Mouse (Mus musculus): ENCODE data around the gene Trpc1.

The Trpc1 gene

DNA sequence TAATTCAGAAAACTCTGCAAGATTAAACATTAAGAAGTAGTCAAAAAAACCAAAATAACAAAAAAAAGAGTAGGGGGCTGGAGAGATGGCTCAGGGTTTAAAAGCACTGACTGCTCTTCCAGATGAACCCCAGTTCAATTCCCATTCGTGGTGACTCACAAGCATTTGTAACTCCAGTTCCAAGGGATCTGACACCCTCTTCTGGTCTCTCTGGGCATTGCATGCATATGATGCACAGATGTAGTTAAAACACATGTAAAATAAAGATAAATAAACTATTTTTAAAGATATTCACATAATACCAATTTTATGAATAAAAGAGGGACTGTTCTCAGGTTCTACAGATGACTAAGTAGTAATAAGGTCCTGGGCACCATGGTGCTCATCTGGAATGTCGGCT, 52.4 kb downstream of the Trpc1 start:
- no peak for DNase-seq (ENCODE audit: low read depth, low spot score)

DNA sequence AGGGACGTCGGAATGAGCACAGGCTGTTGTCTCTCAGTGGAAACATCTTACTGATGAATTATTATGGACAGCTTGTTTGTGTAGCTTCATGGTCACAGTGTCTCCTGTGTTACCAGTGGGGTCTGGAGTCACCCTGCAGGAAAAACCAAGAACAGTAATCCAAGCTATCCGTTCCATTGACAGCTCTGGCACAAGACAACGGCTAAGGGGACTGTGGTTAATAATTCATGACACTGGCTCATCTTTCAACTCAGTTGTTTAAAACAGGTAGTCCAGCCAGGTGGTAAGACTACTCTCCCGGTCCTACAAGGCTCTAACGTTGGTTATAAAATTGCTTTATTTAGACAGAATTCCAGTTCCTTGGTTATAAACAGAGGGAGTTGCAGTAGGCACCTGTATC, 53.6 kb downstream of the Trpc1 start:
- DNase-seq (ENCODE audit: low read depth, low spot score): no peak

DNA sequence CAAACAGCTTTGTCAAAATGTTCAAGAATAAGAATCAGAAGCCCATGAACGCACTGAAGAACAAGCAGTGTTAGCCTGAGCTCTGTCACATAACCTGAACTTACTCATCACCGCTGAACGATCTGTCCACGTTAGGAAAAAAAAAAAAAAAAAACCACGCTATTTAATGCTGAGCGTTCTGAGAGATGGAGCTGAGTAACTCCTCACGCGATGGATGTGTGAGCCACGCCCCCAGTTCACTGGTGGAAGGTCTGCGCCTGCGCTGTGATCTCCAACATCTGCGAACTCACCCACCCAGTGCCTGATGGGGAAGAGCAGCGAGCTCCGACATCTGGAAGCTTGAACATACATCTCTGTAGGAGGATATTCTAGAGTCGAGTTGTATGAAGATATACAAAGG, 55.2 kb downstream of the Trpc1 start:
- no peak for DNase-seq (ENCODE audit: low read depth, low spot score)

DNA sequence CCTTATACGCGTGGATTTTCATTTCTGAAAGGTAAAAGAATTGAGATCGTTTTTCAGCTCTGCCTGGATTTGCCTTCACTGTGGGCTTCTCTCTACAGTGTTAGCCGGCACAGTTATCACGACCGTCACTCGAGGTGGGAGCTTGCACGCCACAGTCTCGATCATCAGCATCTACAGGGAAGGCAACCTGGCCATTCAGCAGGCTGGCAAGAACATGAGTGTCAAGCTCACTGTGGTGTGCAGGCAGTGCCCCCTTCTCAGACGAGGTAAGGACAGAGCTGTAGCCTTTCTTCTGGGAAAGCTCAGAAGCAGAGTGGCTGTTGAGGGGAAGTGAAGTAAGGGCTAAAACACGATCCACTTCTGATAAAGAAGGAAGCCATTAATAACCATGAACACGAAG, 55.6 kb downstream of the Trpc1 start:
- no peak for DNase-seq (ENCODE audit: low read depth, low spot score)

DNA sequence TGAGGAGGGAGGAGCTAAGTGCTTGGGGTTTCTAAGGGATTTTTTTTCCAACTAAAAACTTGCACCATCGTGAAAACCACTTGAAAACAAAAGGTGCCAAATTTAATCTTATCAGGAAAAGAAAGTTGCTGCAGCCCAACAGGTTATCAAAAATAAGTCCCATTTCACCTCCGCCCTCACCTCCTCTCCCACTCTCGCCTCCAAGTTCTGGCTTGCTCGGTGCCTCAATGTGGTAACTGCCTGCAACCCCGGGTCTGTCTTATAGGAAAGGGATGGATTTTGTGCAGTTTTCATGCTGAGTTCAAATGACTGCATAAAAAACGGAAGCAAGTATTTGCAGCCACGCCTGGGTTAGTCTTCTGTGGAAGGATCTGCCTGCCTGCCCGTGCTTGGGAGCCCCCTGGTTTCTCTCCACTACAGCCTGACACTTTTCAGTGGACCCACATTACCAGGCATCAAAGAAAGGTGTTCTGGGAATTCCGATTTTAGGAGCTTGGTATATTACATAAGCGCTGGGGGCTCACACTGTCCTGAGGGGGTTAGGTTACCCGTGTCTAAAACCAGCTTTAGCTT, 56.6 kb downstream of the Trpc1 start:
- DNase-seq (ENCODE audit: low read depth, low spot score): no peak

DNA sequence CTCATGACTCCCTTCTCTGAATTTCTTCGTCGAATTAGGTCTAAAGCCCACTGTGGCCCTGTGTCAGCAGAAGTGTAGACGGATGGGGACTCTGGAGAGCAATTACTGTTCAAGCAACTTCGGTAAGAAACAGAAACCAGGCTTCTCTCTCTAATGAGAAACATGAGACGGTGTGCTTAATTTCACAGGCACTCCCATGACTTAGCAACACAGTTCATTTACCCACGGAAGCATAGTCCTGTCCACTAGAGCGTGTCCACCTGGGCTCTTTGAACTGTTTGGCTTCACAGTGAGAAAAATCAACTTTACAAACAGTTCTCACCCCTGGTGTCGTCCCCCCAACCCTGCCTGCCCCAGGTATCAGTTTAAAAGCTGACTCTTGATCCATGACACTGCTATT, 57.4 kb downstream of the Trpc1 start:
- no peak for DNase-seq (ENCODE audit: low read depth, low spot score)

DNA sequence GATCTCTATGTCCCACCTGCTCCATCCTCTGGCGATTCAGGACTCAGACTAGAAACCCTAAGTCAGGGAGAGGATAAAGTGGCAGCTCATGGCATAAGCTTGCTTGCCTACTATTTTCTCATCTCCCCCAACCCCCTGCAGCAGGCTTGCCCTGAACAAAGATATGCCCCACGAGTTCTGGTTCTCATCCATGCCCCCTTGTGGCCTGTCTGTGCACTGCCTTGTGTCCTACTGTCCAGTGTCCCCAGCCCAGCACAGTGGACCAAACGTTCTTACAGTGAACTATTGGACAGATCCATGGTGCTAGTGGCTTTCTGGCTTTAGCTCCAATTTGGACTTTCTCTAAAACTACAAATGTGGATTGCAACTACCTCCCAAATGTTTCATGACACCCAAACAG, 62.1 kb downstream of the Trpc1 start:
- no peak for DNase-seq (ENCODE audit: low read depth, low spot score)

DNA sequence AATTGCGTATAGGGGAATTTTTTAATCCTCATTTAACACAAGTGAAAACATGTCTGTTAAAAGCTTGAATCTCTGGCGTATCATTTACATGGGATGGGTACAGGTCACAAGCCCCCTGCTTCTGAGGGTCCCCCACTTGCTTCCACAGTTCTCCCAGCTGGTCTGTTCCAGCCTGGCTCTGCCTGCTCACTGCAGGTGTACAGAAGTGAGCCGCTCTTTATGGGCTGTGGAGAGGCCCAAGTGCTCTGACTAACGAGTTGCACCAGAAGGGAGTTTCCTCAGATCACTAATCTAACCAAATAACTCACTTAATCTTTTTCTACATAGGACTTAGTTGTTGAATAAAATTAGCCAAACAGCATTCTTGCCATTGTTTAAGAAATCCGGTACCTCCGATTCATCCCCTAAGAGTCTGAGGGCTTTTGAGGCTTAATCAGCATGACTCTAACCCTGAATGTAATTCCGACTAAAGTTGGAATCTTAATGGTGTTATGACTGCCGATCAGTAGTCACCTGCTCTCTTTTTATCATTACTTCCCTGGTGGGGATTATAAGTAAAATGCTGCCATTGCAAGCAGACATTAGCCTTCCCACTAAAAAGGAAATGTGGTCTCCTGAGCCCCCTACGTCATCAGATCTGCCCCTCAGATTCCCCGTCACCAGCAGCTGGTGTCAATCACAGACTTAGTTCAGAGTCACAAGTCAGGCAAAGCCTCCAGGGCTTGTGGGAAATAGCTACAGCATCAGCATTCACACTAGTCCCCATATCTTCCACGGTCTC, 64.3 kb downstream of the Trpc1 start:
- DNase-seq (ENCODE audit: low read depth, low spot score): no peak

DNA sequence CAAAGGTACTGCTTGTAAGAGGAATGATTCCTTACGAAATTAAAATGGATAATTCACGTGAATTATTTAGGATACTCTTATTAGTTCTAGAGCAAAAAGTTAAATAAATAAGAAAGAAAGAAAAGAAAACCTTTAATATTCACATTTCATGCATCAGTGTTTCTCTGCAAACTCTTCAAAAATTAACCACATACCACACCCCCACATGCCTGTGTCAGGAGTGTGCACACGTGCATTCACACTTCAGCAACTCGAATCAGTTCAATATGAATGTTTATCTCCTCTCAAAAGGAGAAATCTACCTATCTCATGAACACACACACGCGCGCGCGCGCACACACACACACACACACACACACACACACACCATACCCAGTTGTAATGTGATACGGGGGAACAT, 69.5 kb downstream of the Trpc1 start:
- DNase-seq (ENCODE audit: low read depth, low spot score): no peak

DNA sequence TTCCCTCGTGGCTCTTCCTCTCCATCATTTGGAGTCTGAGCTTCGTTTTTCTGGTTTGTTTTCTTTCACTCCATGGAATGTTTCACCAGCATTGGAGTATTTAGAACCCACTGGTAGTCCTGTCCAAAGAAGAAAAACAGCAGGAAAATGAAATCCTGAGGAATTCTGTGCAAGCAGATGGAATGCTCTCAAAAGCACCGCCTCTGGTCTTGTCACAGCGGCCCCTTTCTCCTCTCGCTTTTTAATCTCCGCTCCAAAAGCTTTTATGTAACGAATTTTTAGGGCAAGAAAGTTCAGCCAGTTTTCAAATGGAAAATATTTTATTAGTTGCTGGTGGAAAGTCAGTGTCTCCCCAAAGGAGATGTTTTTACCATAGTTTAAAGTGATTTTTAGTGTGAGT, 70.2 kb downstream of the Trpc1 start:
- no peak for DNase-seq (ENCODE audit: low read depth, low spot score)

DNA sequence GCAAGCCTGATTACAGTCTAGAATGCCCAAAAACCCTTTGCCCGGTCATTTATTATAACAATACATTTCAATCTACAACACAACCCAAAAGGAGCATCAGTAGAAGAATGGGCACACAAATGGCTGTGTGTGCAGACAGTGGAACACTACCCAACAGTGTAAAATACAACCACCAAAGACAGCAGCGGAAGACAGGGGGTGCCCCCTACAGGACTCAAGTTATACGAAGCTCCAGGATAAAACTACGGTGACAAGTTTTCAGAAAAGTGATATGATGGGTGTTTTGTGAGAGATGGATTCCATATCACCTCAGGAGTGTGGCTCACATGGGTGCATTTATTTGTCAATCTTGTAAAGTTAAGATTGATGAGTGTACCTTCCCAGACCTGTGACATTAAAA, 74.2 kb downstream of the Trpc1 start:
- no peak for DNase-seq (ENCODE audit: low read depth, low spot score)

DNA sequence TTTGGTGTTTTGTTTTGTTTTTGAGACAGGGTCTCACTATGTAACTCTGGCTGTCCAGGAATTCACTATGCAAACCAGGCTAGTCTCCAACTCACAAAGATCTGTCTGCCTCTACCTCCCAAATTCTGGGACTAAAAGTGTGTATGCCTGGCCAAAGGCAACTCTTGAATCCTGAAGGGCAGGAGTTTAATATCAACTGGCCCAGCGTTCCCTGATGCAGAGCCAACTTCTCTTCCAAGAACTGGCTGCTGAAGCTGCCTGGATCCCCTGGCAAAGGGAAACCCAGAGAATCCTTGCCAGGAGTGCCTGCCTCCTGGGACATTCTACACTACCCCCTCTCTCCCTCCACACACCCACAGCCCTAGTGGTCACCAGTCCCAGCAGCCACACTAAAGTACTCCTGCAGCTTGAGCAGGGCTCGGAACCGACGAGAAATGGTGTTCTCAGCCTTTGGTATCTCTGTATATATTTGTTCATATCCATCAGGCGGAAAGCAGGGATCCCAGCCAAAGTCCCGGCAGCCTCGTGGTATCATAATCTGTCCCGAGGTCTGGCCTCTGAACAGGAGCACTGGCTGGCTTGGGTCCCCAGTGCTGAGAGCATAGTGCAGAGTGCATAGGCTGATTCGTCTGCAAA, 75.0 kb downstream of the Trpc1 start:
- DNase-seq (ENCODE audit: low read depth, low spot score): no peak

DNA sequence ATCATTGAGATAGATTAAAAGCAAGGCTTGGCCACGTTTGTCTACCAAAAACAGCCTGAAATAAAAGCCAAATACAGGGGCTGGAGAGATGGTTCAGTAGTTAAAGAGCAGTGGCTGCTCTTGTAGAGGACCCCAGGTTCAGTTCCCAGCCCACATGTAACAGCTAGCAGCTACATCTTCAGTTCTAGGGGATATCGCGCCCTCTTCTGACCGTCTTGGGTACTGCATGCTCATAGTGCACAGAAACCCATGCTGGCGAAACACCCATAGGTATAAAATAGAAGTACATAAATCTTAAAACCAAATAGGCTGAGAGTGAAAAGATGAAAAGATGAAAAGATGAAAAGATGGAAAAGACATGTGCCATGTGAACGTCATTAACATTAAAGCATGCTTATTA, 77.4 kb downstream of the Trpc1 start:
- DNase-seq (ENCODE audit: low read depth, low spot score): peak; percentile 33

DNA sequence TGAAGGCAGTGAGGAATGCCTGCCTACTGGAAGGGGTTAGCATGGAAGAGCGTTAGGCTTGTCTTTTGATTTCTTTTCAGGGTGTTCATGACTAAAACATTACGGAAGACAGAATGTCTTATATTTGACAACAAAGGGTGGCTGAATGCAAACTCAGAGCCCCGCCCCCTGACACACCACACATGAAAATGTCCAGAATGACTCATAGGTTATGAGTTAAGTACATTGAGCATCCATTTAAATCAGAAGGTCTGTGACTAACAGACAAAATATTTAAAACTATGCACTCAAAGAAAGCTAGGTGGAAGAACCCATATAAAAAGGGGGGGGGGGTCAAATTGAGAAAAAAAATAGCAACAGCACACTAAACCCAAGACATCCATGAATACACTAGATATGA, 77.8 kb downstream of the Trpc1 start:
- DNase-seq (ENCODE audit: low read depth, low spot score): no peak

DNA sequence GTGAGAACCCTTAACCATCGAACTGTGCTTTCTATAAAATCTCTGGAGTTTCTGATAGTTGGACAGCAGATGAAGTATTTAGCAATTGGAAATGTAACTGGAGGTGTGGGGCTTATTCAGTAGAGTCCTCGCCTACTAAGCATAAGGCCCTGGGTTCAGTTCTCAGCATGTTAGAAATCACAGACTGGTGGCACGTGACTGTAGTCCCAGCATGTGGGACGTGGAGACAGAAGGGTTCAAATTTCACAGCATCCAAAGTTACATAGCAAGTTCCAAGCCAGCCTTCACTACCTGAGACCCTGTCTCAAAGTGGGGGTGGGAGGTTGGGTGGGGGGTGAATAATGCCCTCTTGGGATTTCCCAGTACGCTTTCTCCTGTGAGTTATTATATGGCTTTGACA, 81.9 kb downstream of the Trpc1 start:
- no peak for DNase-seq (ENCODE audit: low read depth, low spot score)

DNA sequence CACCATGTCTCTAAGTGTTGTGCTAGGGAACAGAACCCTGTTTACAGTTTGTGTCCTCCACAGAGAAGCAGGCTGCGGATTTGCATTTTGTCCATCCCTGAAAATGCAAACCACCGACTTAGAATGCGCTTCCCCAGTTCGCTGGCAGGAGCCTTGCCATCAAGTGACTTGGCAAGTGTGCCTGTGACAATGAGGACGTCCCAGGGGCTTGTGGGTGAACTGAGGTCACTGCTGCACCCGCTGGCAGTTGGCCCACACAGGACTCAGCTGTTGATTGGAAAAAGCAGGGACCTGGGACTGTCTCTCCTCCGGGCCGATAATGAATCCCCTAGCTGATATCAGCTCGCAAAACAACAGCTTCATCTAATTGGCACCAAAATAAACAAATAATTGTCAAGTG, 82.3 kb downstream of the Trpc1 start:
- no peak for DNase-seq (ENCODE audit: low read depth, low spot score)

DNA sequence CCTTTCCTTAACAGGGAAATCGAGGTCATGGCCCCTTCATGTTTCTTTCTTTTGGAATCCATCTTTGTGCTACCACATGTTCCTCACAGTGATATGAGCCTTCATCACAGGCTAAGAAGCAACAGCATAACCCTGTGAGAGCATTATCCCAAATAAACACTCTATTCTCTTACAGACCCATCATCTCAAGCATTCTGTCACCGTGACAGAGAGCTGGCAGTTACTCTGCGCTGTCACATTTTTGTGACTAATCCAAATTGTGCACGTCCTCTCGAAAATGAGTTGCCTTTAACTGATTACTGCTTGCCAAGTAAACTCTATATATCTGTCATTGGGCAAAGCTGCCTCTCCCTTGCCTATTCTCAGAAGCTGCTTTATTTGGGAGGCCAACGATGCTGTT, 84.3 kb downstream of the Trpc1 start:
- DNase-seq (ENCODE audit: low read depth, low spot score): no peak

DNA sequence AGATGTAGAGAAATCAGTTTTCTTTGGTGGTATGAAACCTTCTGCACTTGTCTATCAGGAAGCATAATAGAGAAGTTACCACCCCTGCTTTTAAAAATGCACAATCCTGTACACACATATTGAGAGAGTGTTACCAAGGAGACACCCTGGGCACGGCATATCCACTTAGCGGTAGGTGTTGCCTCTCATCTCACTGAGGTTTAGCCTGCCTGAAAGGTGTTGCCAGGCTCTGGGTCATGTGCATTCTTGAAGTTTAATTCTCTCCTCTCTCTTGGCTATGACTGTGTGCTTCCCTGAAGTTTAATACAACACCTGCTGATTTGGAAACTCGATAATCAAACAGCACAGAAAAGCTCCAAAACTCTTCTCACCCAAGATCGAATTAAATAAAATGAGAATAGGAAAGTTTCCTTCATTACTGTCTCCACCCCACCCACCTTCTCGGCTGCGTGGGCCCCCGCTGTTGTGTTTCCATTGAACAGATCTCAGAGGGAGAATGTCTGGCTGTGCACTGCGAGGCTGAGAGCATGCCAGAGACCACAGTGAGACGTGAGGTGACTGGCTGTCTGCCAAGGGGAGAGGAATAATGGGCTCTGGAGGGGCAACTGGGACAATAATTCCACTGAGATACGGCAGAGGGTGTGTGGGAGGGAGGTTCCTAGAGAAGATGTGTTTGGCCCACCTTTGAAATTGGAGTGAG, 85.7 kb downstream of the Trpc1 start:
- no peak for DNase-seq (ENCODE audit: low read depth, low spot score)

DNA sequence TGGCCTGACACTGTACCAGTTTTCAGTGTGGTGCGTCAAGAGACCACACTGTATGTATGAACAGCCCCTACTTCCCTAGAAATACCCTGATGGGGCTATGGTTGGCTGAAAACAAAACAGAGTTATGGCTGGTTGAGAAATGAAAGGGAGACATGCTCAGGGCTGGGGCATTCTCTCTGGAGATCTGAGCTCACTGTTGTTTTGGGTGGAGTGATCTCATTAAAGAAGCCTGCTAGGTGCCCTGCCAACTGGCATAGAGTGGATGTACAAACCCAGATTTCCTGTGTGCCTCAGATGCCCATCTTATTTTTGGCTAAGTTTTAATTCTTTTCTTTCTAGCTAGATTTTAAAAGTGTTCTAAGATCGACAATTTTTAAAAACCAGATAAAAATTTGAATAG, 92.2 kb downstream of the Trpc1 start:
- no peak for DNase-seq (ENCODE audit: low read depth, low spot score)
